Mouse (Mus musculus) ES-Bruce4 (cell line): Measurements from ENCODE around the gene Dad1. TPM values are rescaled to one million over a fixed set of nuclear protein-coding genes. Genes with fewer than 3 reads are reported as not detected.

Experiments used
- H3K27ac ChIP-seq: 2 replicates; pipeline ENCODE4 v1.5.1; 2012; ENCODE audit warnings: low read length, inconsistent platforms; ENCODE audit not compliant: insufficient read depth
- H3K27me3 ChIP-seq: 2 replicates; pipeline ENCODE4 v1.6.1; 2012; ENCODE audit warnings: mild to moderate bottlenecking, low read length, inconsistent platforms; ENCODE audit not compliant: control insufficient read depth, poor library complexity, insufficient read depth, severe bottlenecking
- H3K36me3 ChIP-seq: 2 replicates; pipeline ENCODE4 v1.6.1; 2012; ENCODE audit warnings: inconsistent platforms, mild to moderate bottlenecking, low read length, moderate library complexity; ENCODE audit not compliant: control insufficient read depth, poor library complexity, insufficient read depth, severe bottlenecking
- H3K4me1 ChIP-seq: one replicate; pipeline ENCODE4 v1.8.1; 2011; ENCODE audit warnings: low read length; ENCODE audit not compliant: control insufficient read depth, insufficient read depth
- H3K4me3 ChIP-seq: 2 replicates; pipeline ENCODE4 v1.5.1; 2011; ENCODE audit warnings: low read depth, mild to moderate bottlenecking, low read length
- H3K9ac ChIP-seq: 2 replicates; pipeline ENCODE4 v1.6.1; 2012; ENCODE audit warnings: low read depth, mild to moderate bottlenecking, inconsistent platforms; ENCODE audit not compliant: poor library complexity, severe bottlenecking
- H3K9me3 ChIP-seq: replicated peaks from 2 replicates; pipeline ENCODE4 v1.6.1; 2012; ENCODE audit warnings: mild to moderate bottlenecking, low read length, inconsistent platforms; ENCODE audit not compliant: control insufficient read depth, poor library complexity, insufficient read depth, severe bottlenecking
- CTCF ChIP-seq: IDR thresholded peaks from one replicate; pipeline ENCODE4 v1.8.1; 2011; ENCODE audit warnings: low read depth, low read length
- EP300 ChIP-seq: IDR thresholded peaks from 2 replicates; pipeline ENCODE4 v1.6.1; 2011; ENCODE audit warnings: low read depth, low read length; ENCODE audit not compliant: insufficient read depth
- POLR2A ChIP-seq: IDR thresholded peaks from one replicate; pipeline ENCODE4 v1.8.1; 2011; ENCODE audit warnings: low read length; ENCODE audit not compliant: insufficient read depth
- polyA plus RNA-seq: library from polyadenylated mRNA; stranded (reverse); fragments of >200 nt; gene quantifications from 2 replicates; pipeline ENCODE4 v1.2.4, GENCODE M21; 2011; ENCODE audit warnings: low read depth; ENCODE audit not compliant: missing spikeins, insufficient read depth, insufficient read length

Gene Dad1
- polyA plus RNA-seq, 1 experiment, result 119 TPM

GRCm38 (mm10) chr14:54264231-54264630, 10.3 kb upstream of the Dad1 start:
- Histone ChIP-seq H3K36me3 (peaks cover 32% of the 10 kb centered on the region), H3K27me3 (no peaks in the 10 kb centered on the region), H3K27ac (no peak overlapping the region), H3K4me1 (peaks cover 3% of the 10 kb centered on the region), H3K9me3 (no peaks in the 10 kb centered on the region), H3K9ac (no peak overlapping the region), H3K4me3 (no peak overlapping the region)
- TF ChIP-seq EP300 (no peak), CTCF (no peak), POLR2A (no peak)

GRCm38 (mm10) chr14:54263099-54263498, 9.2 kb upstream of the Dad1 start:
- H3K9ac ChIP-seq, result no peak overlapping the region
- H3K27me3 ChIP-seq, result no peaks in the 10 kb centered on the region
- H3K27ac ChIP-seq, result no peak overlapping the region
- peaks cover 3% of the 10 kb centered on the region for H3K4me1 ChIP-seq
- H3K9me3 ChIP-seq, result no peaks in the 10 kb centered on the region
- no peak overlapping the region for H3K4me3 ChIP-seq
- no peak for TF ChIP-seq CTCF
- TF ChIP-seq POLR2A, result no peak
- no peak for TF ChIP-seq EP300
- peaks cover 28% of the 10 kb centered on the region for H3K36me3 ChIP-seq

- Histone ChIP-seq H3K27ac (no peak overlapping the region), H3K4me1 (peaks cover 3% of the 10 kb centered on the region), H3K9ac (no peak overlapping the region), H3K36me3 (peaks cover 24% of the 10 kb centered on the region), H3K27me3 (no peaks in the 10 kb centered on the region), H3K4me3 (no peak overlapping the region), H3K9me3 (no peaks in the 10 kb centered on the region)
- TF ChIP-seq POLR2A (no peak), EP300 (no peak), CTCF (no peak)
Measured at GRCm38 (mm10) chr14:54262622-54263021, 8.7 kb upstream of the Dad1 start.

GRCm38 (mm10) chr14:54261386-54261785, 7.5 kb upstream of the Dad1 start:
- H3K4me1 ChIP-seq, result peaks cover 3% of the 10 kb centered on the region
- H3K27me3 ChIP-seq, result no peaks in the 10 kb centered on the region
- H3K4me3 ChIP-seq, result no peak overlapping the region
- no peak overlapping the region for H3K9ac ChIP-seq
- H3K36me3 ChIP-seq, result peaks cover 18% of the 10 kb centered on the region
- no peak overlapping the region for H3K27ac ChIP-seq
- TF ChIP-seq POLR2A (no peak), EP300 (no peak), CTCF (no peak)
- no peaks in the 10 kb centered on the region for H3K9me3 ChIP-seq

GRCm38 (mm10) chr14:54260196-54260595, 6.3 kb upstream of the Dad1 start:
- no peak overlapping the region for H3K27ac ChIP-seq
- H3K4me3 ChIP-seq, result peak overlapping the region; percentile 94; the same call in 1 of the 2 replicates
- peaks cover 2% of the 10 kb centered on the region for H3K4me1 ChIP-seq
- no peak for TF ChIP-seq EP300
- TF ChIP-seq CTCF, result no peak
- TF ChIP-seq POLR2A, result no peak
- H3K9ac ChIP-seq, result peak overlapping the region; percentile 76
- no peaks in the 10 kb centered on the region for H3K27me3 ChIP-seq
- peaks cover 14% of the 10 kb centered on the region for H3K36me3 ChIP-seq
- no peaks in the 10 kb centered on the region for H3K9me3 ChIP-seq

- H3K9ac ChIP-seq, result peak overlapping the region; percentile 76
- H3K4me3 ChIP-seq, result peak overlapping the region; percentile 94
- H3K27me3 ChIP-seq, result no peaks in the 10 kb centered on the region
- H3K4me1 ChIP-seq, result no peaks in the 10 kb centered on the region
- H3K36me3 ChIP-seq, result peaks cover 14% of the 10 kb centered on the region
- no peak for TF ChIP-seq POLR2A
- no peak for TF ChIP-seq EP300
- TF ChIP-seq CTCF, result no peak
- no peaks in the 10 kb centered on the region for H3K9me3 ChIP-seq
- peak overlapping the region; percentile 24; the same call in 1 of the 2 replicates for H3K27ac ChIP-seq
Measured at GRCm38 (mm10) chr14:54259722-54260085, 5.8 kb upstream of the Dad1 start.
